Mouse (Mus musculus) hindbrain, embryonic 14.5 days (tissue): ENCODE data around the gene Syne2. TPM values are rescaled to one million over a fixed set of nuclear protein-coding genes. Genes with fewer than 3 reads are reported as not detected.

Experiments used
- ATAC-seq: fragments of 200-750 bp; cut with Nextera tagmentation; 2 replicates; pipeline ENCODE4 v1.8.0; 2017; ENCODE audit warnings: moderate number of reproducible peaks, mild to moderate bottlenecking, moderate TSS enrichment, moderate library complexity; ENCODE audit not compliant: low FRiP score
- DNase-seq: peaks from one replicate; pipeline ENCODE4 v3.0.0-alpha.2; 2015; ENCODE audit warnings: low spot score
- H3K27ac ChIP-seq: fragments of 300-500 bp; sonication (generic); 2 replicates; pipeline ENCODE4 v1.5.1; 2014; ENCODE audit warnings: mild to moderate bottlenecking, moderate library complexity
- H3K27me3 ChIP-seq: fragments of 300-500 bp; sonication (generic); 2 replicates; pipeline ENCODE4 v1.6.1; 2014; ENCODE audit warnings: mild to moderate bottlenecking, low read length, mixed read lengths; ENCODE audit not compliant: control insufficient read depth, insufficient read depth
- H3K36me3 ChIP-seq: fragments of 300-500 bp; sonication (generic); replicated peaks from 2 replicates; pipeline ENCODE4 v1.6.1; 2014; ENCODE audit not compliant: control insufficient read depth, insufficient read depth
- H3K4me1 ChIP-seq: fragments of 300-500 bp; sonication (generic); replicated peaks from 2 replicates; pipeline ENCODE4 v1.6.1; 2014; ENCODE audit warnings: antibody characterized with exemption, low read length, mixed read lengths; ENCODE audit not compliant: control insufficient read depth, insufficient read depth
- H3K4me2 ChIP-seq: fragments of 300-500 bp; sonication (generic); replicated peaks from 2 replicates; pipeline ENCODE4 v1.6.1; 2014; ENCODE audit warnings: mild to moderate bottlenecking, moderate library complexity
- H3K4me3 ChIP-seq: fragments of 300-500 bp; sonication (generic); replicated peaks from 2 replicates; pipeline ENCODE4 v1.5.1; 2014; ENCODE audit warnings: mild to moderate bottlenecking, low read length
- H3K9ac ChIP-seq: fragments of 300-500 bp; sonication (generic); 2 replicates; pipeline ENCODE4 v1.6.1; 2014
- H3K9me3 ChIP-seq: fragments of 300-500 bp; sonication (generic); 2 replicates; pipeline ENCODE4 v1.6.1; 2016; ENCODE audit warnings: low read length; ENCODE audit not compliant: control insufficient read depth
- WGBS: fragments of 180-500 bp; shearing (Covaris S2); extraction: QIAGEN DNeasy Blood & Tissue Kit; methylation state at CpG from one replicate; pipeline ENCODE4 v1.1.7; 2014; 5-methylcytosine and 5-hydroxymethylcytosine counted together
- polyA plus RNA-seq: library from polyadenylated mRNA; unstranded; fragments of >200 nt; fragmentation: Nextera tagmentation; extraction: Ambion mirVana; gene quantifications from 2 replicates; pipeline ENCODE4 v1.2.1, GENCODE M21; 2014

Gene Syne2
- polyA plus RNA-seq, 1 experiment from 2014 or later = 52.6 TPM

- ATAC-seq (no peak), DNase-seq (no peak)
- no peak overlapping the region for H3K9ac ChIP-seq
- no peak overlapping the region for H3K4me3 ChIP-seq
- 78% methylated on average over 2 of the region's 2 CpGs for WGBS
- no peak overlapping the region for H3K4me2 ChIP-seq
- H3K9me3 ChIP-seq = no peaks in the 10 kb centered on the region
- no peaks in the 10 kb centered on the region for H3K27me3 ChIP-seq
- H3K27ac ChIP-seq = no peak overlapping the region
- H3K36me3 ChIP-seq = no peaks in the 10 kb centered on the region
- no peaks in the 10 kb centered on the region for H3K4me1 ChIP-seq
Measured at GRCm38 (mm10) chr12:75796510-75796909, 21.4 kb upstream of the Syne2 start.

- no peaks in the 10 kb centered on the region for H3K4me1 ChIP-seq
- DNase-seq = no peak
- H3K9me3 ChIP-seq = no peaks in the 10 kb centered on the region
- H3K27me3 ChIP-seq = no peaks in the 10 kb centered on the region
- no peak overlapping the region for H3K4me3 ChIP-seq
- 94% methylated on average over 4 of the region's 4 CpGs for WGBS
- H3K4me2 ChIP-seq = no peak overlapping the region
- H3K27ac ChIP-seq = no peak overlapping the region
- no peak overlapping the region for H3K9ac ChIP-seq
- no peaks in the 10 kb centered on the region for H3K36me3 ChIP-seq
- ATAC-seq = no peak
Measured at GRCm38 (mm10) chr12:75806281-75806680, 11.7 kb upstream of the Syne2 start.

- no peak for ATAC-seq
- Histone ChIP-seq H3K4me2 (no peak overlapping the region), H3K36me3 (no peaks in the 10 kb centered on the region), H3K4me1 (peaks cover 6% of the 10 kb centered on the region), H3K27ac (no peak overlapping the region), H3K4me3 (no peak overlapping the region), H3K9me3 (no peaks in the 10 kb centered on the region), H3K9ac (no peak overlapping the region), H3K27me3 (no peaks in the 10 kb centered on the region)
- no peak for DNase-seq
- WGBS = 98% methylated on average over 2 of the region's 2 CpGs
Measured at GRCm38 (mm10) chr12:75813766-75814165, 4.2 kb upstream of the Syne2 start.

- Histone ChIP-seq H3K9me3 (no peaks in the 10 kb centered on the region), H3K4me1 (peaks cover 12% of the 10 kb centered on the region), H3K27ac (no peak overlapping the region), H3K27me3 (no peaks in the 10 kb centered on the region), H3K4me3 (no peak overlapping the region), H3K36me3 (no peaks in the 10 kb centered on the region), H3K9ac (no peak overlapping the region), H3K4me2 (no peak overlapping the region)
- ATAC-seq (no peak), DNase-seq (no peak)
- 77% methylated on average over 6 of the region's 6 CpGs for WGBS
Measured at GRCm38 (mm10) chr12:75814551-75814950, 3.4 kb upstream of the Syne2 start.

GRCm38 (mm10) chr12:75816981-75817856 is 715 bp upstream of the Syne2 start:
- ATAC-seq = 0 out of 2 replicates have a peak, but pooled peaks have one; percentile 25
- peaks cover 26% of the 10 kb centered on the region for H3K4me1 ChIP-seq
- no peaks in the 10 kb centered on the region for H3K36me3 ChIP-seq
- peak overlapping the region; percentile 82 for H3K4me3 ChIP-seq
- 17% methylated on average over 21 of the region's 25 CpGs for WGBS
- no peak for DNase-seq
- H3K9me3 ChIP-seq = no peaks in the 10 kb centered on the region
- no peaks in the 10 kb centered on the region for H3K27me3 ChIP-seq
- H3K9ac ChIP-seq = peak overlapping the region; percentile 80
- peak overlapping the region; percentile 82 for H3K4me2 ChIP-seq
- H3K27ac ChIP-seq = no peak overlapping the region

- Histone ChIP-seq H3K9me3 (no peaks in the 10 kb centered on the region), H3K27me3 (no peaks in the 10 kb centered on the region), H3K4me3 (peak overlapping the region; percentile 82), H3K36me3 (no peaks in the 10 kb centered on the region), H3K4me2 (peak overlapping the region; percentile 82), H3K9ac (peak overlapping the region; percentile 80), H3K4me1 (peaks cover 26% of the 10 kb centered on the region), H3K27ac (peak overlapping the region; percentile 67)
- ATAC-seq (peak; percentile 73), DNase-seq (peak; percentile 69)
- under 1% methylated on average over 91 of the region's 93 CpGs for WGBS
Measured at GRCm38 (mm10) chr12:75818453-75819434, 810 bp downstream of the Syne2 start.

GRCm38 (mm10) chr12:75819481-75819880 is 1.5 kb downstream of the Syne2 start:
- Histone ChIP-seq H3K4me3 (peak overlapping the region; percentile 82), H3K27ac (no peak overlapping the region), H3K27me3 (no peaks in the 10 kb centered on the region), H3K9me3 (no peaks in the 10 kb centered on the region), H3K4me1 (peaks cover 26% of the 10 kb centered on the region), H3K9ac (peak overlapping the region; percentile 80), H3K4me2 (peak overlapping the region; percentile 82), H3K36me3 (no peaks in the 10 kb centered on the region)
- no peak for DNase-seq
- WGBS = 9% methylated on average over 11 of the region's 11 CpGs
- ATAC-seq = no peak

- WGBS = 78% methylated on average over 7 of the region's 7 CpGs
- Histone ChIP-seq H3K9me3 (no peaks in the 10 kb centered on the region), H3K4me2 (no peak overlapping the region), H3K27me3 (no peaks in the 10 kb centered on the region), H3K9ac (no peak overlapping the region), H3K36me3 (no peaks in the 10 kb centered on the region), H3K4me1 (peaks cover 26% of the 10 kb centered on the region), H3K27ac (no peak overlapping the region), H3K4me3 (no peak overlapping the region)
- no peak for ATAC-seq
- DNase-seq = no peak
Measured at GRCm38 (mm10) chr12:75820216-75820615, 2.3 kb downstream of the Syne2 start.

GRCm38 (mm10) chr12:75822122-75822521 is 4.2 kb downstream of the Syne2 start:
- ATAC-seq = no peak
- Histone ChIP-seq H3K4me3 (no peak overlapping the region), H3K4me2 (no peak overlapping the region), H3K9ac (no peak overlapping the region), H3K36me3 (no peaks in the 10 kb centered on the region), H3K27me3 (no peaks in the 10 kb centered on the region), H3K4me1 (peaks cover 24% of the 10 kb centered on the region), H3K27ac (no peak overlapping the region), H3K9me3 (no peaks in the 10 kb centered on the region)
- DNase-seq = no peak
- 41% methylated on average over 6 of the region's 6 CpGs for WGBS
